Mouse (Mus musculus) right cerebral cortex, postnatal 10 days (tissue): ENCODE results near the gene Erbb2.

Source experiments
- DNase-seq, 2 experiments: peaks; one replicate each; pipeline ENCODE4 v3.0.0; 2021; ENCODE audit warnings: low spot score in 2 of 2

The Erbb2 gene

GRCm38 (mm10) chr11:98457367-98458120, 45.3 kb downstream of the Erbb2 start:
- DNase-seq: peak; percentile 85 to 90

- DNase-seq: no peak
Observed at GRCm38 (mm10) chr11:98458121-98458990, 46.1 kb downstream of the Erbb2 start.

GRCm38 (mm10) chr11:98459071-98459741, 46.9 kb downstream of the Erbb2 start:
- DNase-seq: no peak

GRCm38 (mm10) chr11:98459860-98460259, 47.6 kb downstream of the Erbb2 start:
- no peak for DNase-seq

GRCm38 (mm10) chr11:98461109-98461720, 48.9 kb downstream of the Erbb2 start:
- no peak for DNase-seq

DNA sequence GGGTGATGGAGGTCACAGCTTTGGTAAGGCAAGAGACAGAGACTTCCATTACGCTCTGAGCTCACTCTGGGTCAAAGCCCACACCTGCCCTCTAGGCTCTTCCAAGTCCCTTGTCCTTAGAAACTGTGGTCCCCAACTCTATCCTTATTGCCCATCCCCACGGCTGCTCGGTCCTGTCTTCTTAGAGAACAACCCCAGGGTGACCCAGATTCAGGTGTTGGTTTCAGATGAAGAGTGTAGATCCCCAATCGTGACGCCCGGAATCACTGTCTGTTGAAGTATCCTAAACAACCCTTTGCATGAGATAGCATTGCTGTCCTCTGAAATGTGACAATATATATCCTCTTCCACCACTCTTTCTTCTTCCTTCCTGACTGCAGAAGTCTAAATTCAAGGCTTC, 50.0 kb downstream of the Erbb2 start:
- DNase-seq: no peak

DNA sequence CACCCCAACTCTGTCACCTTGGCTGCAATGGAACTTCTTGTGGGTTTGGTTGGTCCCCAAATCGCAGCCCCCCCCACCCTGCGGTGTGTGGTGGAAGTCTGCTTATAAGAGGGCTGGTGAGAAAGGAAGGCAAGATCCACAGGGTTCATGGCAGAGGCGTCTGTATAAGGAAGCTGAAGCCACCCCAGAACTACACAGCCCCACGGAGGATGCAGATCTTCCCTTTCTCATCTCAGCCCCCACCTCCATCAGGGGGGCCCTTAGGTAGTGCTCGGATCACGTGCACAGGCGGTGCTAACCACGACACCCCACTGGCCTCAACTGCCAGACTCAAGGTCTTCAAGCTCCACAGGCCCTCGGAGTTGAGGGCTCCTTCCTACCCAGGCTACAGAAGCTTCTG, 51.6 kb downstream of the Erbb2 start:
- DNase-seq: no peak

DNA sequence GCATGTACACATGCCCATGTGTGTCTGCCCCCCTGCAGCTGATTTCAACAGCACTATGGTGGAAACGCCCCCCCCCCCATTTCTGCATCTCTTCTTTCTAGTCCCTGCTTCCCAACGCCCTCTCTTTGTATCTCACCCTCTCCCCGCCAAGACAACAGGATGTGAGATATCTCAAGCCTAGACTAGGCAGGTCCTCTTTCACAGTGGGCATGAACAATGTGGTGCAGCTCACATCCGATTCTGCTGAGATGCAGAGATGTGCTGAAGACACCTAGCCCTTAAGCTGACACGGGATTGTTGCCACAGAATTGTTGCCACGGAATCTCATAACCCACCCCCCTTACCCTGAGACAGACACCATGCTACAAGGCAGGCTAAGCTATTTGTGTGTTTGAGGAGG, 52.2 kb downstream of the Erbb2 start:
- DNase-seq: no peak

- DNase-seq: no peak
Observed at GRCm38 (mm10) chr11:98469761-98470714, 57.8 kb downstream of the Erbb2 start.

GRCm38 (mm10) chr11:98470795-98471194, 58.5 kb downstream of the Erbb2 start:
- DNase-seq: no peak

GRCm38 (mm10) chr11:98472696-98473095, 60.4 kb downstream of the Erbb2 start:
- no peak for DNase-seq

DNA sequence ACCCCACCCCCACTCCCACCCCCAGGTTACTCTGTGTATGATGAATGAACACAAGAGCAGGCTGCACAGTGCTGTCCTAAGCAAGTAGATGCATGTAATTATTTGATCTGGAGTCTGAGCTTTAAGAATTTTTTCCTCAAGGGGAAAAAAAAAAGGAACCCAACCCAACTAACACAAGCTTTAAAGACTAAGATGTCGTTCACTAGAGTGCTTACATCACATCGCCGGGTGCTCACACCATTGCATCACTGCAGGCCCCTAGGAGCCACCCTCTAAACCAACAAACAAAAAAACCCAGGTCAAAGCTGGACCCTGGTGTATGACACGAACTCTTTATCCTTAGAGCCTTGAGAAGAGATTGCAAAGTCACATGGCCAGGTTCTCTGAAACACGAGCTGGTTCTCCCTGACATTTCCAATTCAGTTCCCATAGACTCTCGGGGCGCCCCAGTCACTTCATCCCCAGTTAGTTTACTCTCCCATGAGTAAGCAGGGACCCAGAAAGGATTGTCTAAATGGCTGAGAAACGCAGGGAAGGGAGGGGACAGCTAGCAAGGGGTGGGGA, 61.7 kb downstream of the Erbb2 start:
- no peak for DNase-seq

GRCm38 (mm10) chr11:98474967-98475366, 62.7 kb downstream of the Erbb2 start:
- DNase-seq: no peak

- DNase-seq: no peak
Observed at GRCm38 (mm10) chr11:98475630-98476433, 63.6 kb downstream of the Erbb2 start.

DNA sequence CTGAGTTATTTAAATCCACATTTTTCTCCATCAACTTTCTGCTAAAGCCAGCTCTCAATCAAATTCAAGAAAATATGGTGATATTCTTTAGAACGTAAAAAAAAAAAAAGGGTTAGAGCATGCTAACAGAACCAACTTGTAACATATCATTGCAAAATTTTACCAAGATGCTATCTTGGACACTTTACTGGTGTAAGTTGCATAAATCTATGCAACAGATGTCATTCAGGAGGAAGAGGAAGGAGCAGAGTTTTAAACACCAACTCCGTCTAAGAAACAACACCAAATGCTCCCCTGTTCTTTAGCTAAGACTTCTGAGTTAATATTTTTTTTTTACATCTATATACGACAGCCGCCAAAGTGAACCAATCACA, 64.2 kb downstream of the Erbb2 start:
- DNase-seq: no peak

- DNase-seq: no peak
Observed at GRCm38 (mm10) chr11:98477011-98477701, 64.9 kb downstream of the Erbb2 start.

DNA sequence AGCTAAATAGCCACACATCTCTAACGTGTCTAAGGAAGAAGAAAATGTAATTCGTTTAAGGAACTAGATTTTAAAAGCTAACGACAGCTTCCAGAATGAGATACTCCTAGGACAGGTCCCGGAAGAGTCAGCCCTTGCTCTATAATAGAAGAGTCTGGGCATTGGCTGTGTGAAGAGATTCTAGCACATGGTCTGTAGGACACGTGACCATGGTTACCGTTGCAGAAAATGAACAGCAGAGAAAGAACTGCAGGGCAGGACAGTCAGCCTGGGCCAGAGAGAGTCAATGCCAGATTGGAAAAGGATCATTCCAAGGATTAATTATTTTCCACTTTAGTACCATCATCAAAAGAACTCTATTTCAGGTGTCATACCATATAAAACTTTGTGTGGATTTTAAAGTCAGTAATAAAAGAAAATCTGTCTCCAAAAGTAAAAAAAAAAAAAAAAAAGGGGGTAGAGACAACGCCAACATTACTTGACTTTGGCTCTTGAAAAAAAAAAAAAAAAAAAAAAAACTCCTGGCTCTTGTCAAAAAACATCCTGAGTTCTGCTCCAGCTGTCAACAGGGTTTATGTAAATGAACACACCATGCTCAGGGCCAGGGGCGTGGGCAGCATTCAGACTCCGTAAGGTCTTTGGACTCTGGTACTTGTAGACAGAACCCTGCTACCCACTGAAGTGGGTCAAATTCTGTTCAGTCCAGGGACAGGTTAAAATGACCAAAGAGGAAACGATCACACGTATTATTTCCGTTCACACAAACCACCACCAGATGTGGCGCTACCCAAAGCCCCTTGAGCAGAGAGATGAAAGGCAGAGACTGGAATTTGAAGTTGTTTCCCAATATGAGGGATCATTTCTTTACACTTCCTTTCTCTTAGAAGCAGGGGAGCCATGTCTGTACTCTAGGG, 67.0 kb downstream of the Erbb2 start:
- no peak for DNase-seq

- no peak for DNase-seq
Observed at GRCm38 (mm10) chr11:98479940-98480497, 67.7 kb downstream of the Erbb2 start.
